Mouse (Mus musculus): ENCODE measurements around the gene Mybbp1a.

GRCm38 (mm10) chr11:72446311-72447105 is 5.4 kb downstream of the Mybbp1a start:
- TF ChIP-seq POLR2A (IDR thresholded peaks at IDR 0.05; ENCODE audit: extremely low read depth, insufficient read depth, low read length) (no peak), CTCF (IDR thresholded peaks at IDR 0.05; ENCODE audit: extremely low read depth, insufficient read depth, low read length) (peak; percentile 59)
